Mouse (Mus musculus) bone marrow, adult 2 months (tissue): ENCODE data around the gene Sh3d19.

ENCODE experiments used
- CTCF ChIP-seq: fragments of 200-500 bp; IDR thresholded peaks from 2 replicates; pipeline ENCODE4 v1.5.1; 2011; ENCODE audit warnings: low read length, control low read depth; ENCODE audit not compliant: control insufficient read depth, insufficient read depth
- POLR2A ChIP-seq: fragments of 200-500 bp; IDR thresholded peaks from 2 replicates; pipeline ENCODE4 v1.6.1; 2011; ENCODE audit warnings: low read depth, mild to moderate bottlenecking, control low read depth, low read length, borderline replicate concordance; ENCODE audit not compliant: control insufficient read depth

- TF ChIP-seq CTCF (no peak), POLR2A (no peak)
Measured at GRCm38 (mm10) chr3:86028658-86029375, 57.9 kb downstream of the Sh3d19 start.
